Mouse (Mus musculus): ENCODE results near the gene Bcat1.

Bcat1 gene

GRCm38 (mm10) chr6:145075548-145076224 is at the start of gene Bcat1:
Bcat1 (minus strand) TSS chr6:145076184.
- peak; percentile 80 for DNase-seq (ENCODE audit: low read depth)

- DNase-seq (ENCODE audit: low read depth), result no peak
These were observed 49.7 kb upstream of the Bcat1 start for GRCm38 (mm10) chr6:145125591-145126113.

DNA sequence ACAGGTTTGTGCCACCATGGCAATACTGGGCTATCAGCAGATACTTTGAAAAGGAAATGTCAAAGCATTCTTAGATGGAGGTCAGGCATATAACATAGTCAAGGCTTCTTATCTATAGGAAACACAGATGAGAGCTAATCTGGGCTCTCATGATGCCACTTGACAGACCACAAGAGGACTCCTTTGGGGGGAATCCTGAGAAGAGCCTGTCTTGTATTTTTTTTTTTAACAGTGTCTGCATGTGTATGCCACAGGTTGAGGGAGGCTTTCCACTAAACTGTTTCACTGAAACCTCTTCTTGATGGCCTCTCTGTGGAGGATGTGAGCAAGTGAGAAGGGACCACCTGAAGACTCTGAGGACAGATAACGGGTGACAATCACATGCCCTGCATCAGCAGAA is 48.6 kb upstream of the Bcat1 start:
- no peak for DNase-seq (ENCODE audit: low read depth)

- DNase-seq (ENCODE audit: low read depth), result no peak
These were observed 47.4 kb upstream of the Bcat1 start for GRCm38 (mm10) chr6:145123136-145124060.

- DNase-seq (ENCODE audit: low read depth), result no peak
These were observed 46.6 kb upstream of the Bcat1 start for GRCm38 (mm10) chr6:145122423-145123059.

GRCm38 (mm10) chr6:145121590-145122420 is 45.8 kb upstream of the Bcat1 start:
- no peak for DNase-seq (ENCODE audit: low read depth)

DNA sequence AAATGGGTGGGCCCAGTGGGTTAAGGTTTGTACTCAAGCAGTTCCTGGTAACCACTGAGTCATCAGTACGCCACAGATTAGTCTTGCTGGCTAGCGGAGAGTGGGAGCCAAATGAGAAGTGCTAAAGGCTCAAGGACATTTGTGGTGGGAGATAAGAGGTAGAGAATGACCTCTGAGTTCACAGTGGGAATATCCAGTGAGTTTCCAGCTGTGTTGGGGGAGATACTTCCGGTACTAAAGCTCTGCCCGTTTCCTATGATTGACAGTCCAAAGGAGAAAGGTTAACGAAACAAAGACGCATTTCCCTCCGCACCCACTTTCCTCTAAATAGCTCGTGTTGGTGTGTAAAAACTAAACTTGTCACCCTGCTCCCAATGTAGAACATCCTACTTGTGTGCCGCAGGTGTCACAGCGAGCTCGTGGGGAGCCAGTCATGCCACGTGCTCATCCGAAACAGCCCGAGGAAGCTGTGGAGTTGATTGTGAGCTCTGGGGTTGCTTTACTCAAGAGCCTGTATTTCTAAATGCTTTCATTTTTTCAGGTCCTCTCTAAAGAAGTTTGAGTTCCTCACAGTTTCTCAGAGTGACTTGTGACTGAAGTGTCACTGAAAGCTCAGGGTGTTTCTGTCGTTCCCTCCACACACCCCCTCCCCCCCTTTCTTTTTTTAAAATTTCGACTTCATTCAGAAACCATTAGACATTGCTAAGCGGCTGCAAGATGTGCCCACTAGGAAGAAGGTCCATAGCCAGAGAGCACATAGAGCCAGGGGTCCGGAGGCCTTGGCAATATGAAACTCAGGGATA is 45.0 kb upstream of the Bcat1 start:
- peak; percentile 50 for DNase-seq (ENCODE audit: low read depth)

- DNase-seq (ENCODE audit: low read depth), result no peak
These were observed 44.1 kb upstream of the Bcat1 start for GRCm38 (mm10) chr6:145120086-145120485.

DNA sequence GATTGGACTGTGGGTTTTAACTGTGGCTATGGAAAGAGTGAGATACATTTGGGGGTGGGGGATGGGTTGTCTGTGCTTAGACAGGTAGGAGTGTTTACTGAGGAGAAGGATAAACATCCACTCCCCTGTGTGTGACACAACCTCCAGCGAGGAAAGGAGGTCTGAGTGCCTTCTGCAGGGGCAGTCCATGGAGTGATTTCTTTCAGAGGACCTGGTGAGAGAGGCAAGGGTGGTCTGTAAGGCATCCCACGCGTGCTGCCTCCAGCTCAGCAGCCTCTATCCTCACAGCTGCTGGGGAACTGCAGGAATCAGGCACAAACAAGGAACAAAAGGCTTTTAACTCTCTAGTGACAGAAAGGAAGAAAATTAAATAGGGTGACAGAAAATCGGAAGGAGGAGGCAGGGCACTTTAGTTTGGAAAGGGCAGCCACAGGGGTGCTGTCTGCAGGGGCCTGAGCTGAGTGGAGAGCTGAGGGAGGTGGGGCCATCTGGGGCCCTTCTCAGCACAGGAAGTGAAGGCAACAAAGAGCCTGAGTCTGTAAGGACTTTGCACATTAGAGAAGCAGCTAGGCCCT is 40.2 kb upstream of the Bcat1 start:
- DNase-seq (ENCODE audit: low read depth), result no peak

DNA sequence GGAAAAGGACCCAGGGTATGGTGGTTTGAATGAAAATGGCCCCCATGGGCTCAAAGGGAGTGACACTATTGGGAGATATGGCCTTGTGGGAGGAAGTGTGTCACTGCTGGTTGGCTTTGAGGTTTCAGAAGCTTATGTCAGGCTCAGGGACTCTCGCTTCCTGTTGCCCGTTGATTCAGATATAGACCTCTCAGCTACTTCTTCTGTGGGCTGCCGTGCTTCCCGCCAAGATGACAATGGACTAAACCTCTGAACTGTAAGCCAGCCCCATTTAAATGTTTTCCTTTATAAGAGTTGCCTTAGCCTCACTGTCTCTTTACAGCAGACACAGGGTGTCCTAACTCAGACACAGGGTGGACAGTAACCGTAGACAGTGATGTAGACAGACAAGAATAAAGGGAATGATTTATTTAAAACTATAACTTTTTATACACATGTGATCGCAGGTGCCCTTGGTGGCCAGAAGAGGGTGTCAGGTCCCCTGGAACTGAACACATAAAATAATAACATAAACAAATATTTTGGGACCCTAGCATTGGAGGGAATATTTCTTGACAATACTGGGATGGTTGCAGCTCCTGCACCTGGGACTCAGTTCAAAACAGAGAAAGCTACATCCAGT is 39.6 kb upstream of the Bcat1 start, which contains the start of gene Lrmp:
TSS of gene Lrmp (plus strand) at position 178 of the 622 bp plus-strand sequence.
- DNase-seq (ENCODE audit: low read depth), result no peak

DNA sequence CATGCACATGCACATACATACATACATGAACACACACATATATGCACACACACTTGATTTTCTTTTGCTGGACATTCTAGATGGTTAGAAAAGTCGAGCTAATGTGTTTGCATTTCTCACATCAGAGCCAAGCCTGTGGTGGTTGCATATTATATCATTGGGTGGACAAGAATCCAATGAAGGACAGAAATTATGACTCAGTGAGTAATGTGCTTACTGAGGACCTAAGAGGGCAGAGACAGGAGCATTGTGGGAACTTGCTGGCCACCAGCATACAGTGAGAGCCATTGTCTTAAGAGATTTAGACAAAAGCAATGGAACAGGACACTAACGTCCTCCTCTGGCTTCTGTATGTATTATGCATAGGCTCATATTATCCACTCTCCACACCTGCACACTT is 38.6 kb upstream of the Bcat1 start:
- peak; percentile 27 for DNase-seq (ENCODE audit: low read depth)

- DNase-seq (ENCODE audit: low read depth), result no peak
These were observed 36.9 kb upstream of the Bcat1 start for GRCm38 (mm10) chr6:145112865-145113264.

DNA sequence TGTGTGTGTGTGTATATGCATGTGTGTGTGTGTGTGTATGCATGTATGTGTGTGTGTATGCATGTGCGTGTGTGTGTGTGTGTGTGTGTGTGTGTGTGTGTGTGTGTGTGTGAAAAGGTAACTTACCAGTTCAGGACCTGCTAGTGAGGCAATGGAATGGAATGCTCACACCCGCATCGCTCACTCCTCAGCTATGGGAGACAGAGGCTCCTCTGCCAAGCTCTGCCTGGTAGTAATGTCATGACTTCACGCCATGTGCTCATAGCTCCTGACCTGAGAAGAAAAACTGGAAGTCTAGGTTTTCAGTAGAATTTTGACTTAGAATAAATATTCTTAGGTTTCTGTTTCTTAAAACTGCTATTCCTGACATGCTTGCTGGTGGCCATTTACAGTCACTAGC is 34.8 kb upstream of the Bcat1 start:
- DNase-seq (ENCODE audit: low read depth), result peak; percentile 60

GRCm38 (mm10) chr6:145106163-145106842 is 30.3 kb upstream of the Bcat1 start:
- DNase-seq (ENCODE audit: low read depth), result no peak

DNA sequence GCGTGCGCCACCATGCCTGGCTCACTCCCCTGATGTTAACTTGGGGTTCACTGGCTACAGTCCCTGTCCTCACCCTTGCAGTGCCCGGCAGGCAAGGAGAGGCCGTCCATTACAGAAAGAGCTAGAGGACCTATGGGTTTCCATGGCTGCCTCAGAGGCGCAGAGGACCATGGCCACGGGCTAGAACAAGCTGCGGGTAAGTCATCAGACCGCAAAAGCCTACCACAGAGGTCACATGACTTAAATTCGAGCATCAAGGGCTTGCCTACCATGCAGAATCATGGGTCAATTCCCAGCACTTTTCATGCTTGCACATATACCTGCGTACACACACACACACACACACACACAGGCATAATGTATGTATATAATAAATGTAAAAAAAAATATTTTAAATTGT is 29.5 kb upstream of the Bcat1 start:
- no peak for DNase-seq (ENCODE audit: low read depth)

GRCm38 (mm10) chr6:145104241-145104939 is 28.4 kb upstream of the Bcat1 start:
- DNase-seq (ENCODE audit: low read depth), result peak; percentile 71

DNA sequence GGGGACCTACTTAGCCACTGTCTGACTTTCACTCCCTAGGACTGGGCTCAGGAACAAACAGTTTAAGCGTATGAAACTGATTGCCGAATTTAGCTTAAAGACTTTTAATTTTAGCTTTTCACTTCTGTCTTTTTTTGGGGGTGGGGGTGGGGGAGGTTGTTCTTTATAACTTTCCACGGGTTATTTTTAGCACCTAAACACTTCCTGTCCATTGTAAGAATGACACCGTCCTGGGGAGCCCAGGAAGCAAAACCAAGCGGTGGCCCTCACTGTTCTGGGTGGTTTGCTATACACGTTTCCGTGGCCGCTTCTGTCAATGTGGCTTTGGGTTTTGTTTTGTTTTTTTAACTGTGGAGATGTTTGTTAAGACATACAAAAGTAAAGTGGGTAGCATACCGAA is 24.9 kb upstream of the Bcat1 start:
- no peak for DNase-seq (ENCODE audit: low read depth)

DNA sequence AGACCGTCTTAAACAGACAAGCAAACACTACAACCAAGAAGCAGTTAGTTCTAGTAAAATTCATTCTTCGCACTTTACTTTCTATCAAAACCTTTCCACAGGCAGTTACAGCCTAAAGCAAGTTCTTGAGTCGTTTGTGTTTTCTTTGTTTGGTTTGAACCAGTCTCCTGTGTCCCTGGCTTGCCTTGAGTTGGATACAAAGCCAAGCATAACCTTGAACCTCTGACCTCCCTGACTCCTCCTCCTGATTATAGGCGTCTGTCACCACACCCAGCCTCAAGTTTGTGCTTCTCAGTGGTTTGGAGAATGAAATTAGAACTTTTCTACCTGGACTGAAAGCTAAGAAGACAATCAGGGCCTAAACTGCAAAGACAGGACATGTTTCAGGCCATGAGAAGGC is 18.4 kb upstream of the Bcat1 start:
- no peak for DNase-seq (ENCODE audit: low read depth)
